Comparison of ENCODE assay signal across 7 mouse cellular contexts in genomic region chr8:70897021-70897680, GRCm38 (mm10). TPM values are rescaled to one million over a fixed set of nuclear protein-coding genes. Genes with fewer than 3 reads are reported as not detected.
DNase-seq lines count a peak whose midpoint lies in the region; ATAC-seq and TF ChIP-seq lines count a peak whose summit lies in the region.

Gene Rpl18a (minus strand): TSS chr8:70897412.

- H3K4me3 ChIP-seq in embryonic facial prominence, embryonic 10.5 days: peak within 1 kb of the TSS; percentile 88
- H3K4me3 ChIP-seq in intestine, postnatal 0 days (ENCODE audit: low read depth, low read length): peak within 1 kb of the TSS; percentile 89
- H3K4me3 ChIP-seq in midbrain, embryonic 12.5 days: peak within 1 kb of the TSS; percentile 88
- H3K4me3 ChIP-seq in small intestine, adult 2 months (ENCODE audit: low read depth, low read length): peak within 1 kb of the TSS; percentile 96

- ATAC-seq in intestine, postnatal 0 days: peak; percentile 99
- ATAC-seq in midbrain, embryonic 12.5 days (ENCODE audit: low FRiP score, low read depth): peak; percentile 98

- intact Hi-C loops in left cerebral cortex, postnatal 4 days (cut with DNase I): loop anchor here (10.0 kb wide), 1 partner anchor 468 kb away; the partner anchor contains the start of gene Use1

- H3K4me1 ChIP-seq in embryonic facial prominence, embryonic 10.5 days: peaks cover 39% of the 10 kb centered on the region
- H3K4me1 ChIP-seq in intestine, postnatal 0 days (replicated peaks; ENCODE audit: control insufficient read depth, insufficient read depth, low read length): no peaks in the 10 kb centered on the region
- H3K4me1 ChIP-seq in midbrain, embryonic 12.5 days: peaks cover 20% of the 10 kb centered on the region
- H3K4me1 ChIP-seq in small intestine, adult 2 months (ENCODE audit: control insufficient read depth, insufficient read depth, insufficient read length, low read length): peaks cover 13% of the 10 kb centered on the region

- H3K36me3 ChIP-seq in embryonic facial prominence, embryonic 10.5 days (replicated peaks): peaks cover 34% of the 10 kb centered on the region
- H3K36me3 ChIP-seq in intestine, postnatal 0 days (ENCODE audit: control insufficient read depth, insufficient read depth): peaks cover 22% of the 10 kb centered on the region
- peaks cover 27% of the 10 kb centered on the region for H3K36me3 ChIP-seq in midbrain, embryonic 12.5 days
- H3K36me3 ChIP-seq in small intestine, adult 2 months (ENCODE audit: control insufficient read depth, insufficient read depth, low read length): peaks cover 17% of the 10 kb centered on the region

- peak; percentile 88 for TF ChIP-seq POLR2A in small intestine, adult 2 months (IDR thresholded peaks at IDR 0.05; ENCODE audit: low read depth, low read length)

- H3K27me3 ChIP-seq in embryonic facial prominence, embryonic 10.5 days (replicated peaks; ENCODE audit: low read depth, poor library complexity, severe bottlenecking): peaks cover 32% of the 10 kb centered on the region
- H3K27me3 ChIP-seq in intestine, postnatal 0 days (replicated peaks; ENCODE audit: control insufficient read depth, insufficient read depth, low read length): peaks cover 11% of the 10 kb centered on the region; the same call in 1 of the 2 replicates
- H3K27me3 ChIP-seq in midbrain, embryonic 12.5 days: peaks cover 36% of the 10 kb centered on the region
- peaks cover 10% of the 10 kb centered on the region for H3K27me3 ChIP-seq in small intestine, adult 2 months (ENCODE audit: control insufficient read depth, insufficient read depth, low read length)

- peak; percentile 42 for TF ChIP-seq CTCF in intestine, postnatal 0 days (IDR thresholded peaks at IDR 0.05; ENCODE audit: low read depth)
- TF ChIP-seq CTCF in small intestine, adult 2 months (IDR thresholded peaks at IDR 0.05; ENCODE audit: extremely low read depth, insufficient read length, insufficient replicate concordance, low read depth, low read length): no peak

- H3K9ac ChIP-seq in intestine, postnatal 0 days (ENCODE audit: low read depth, low read length): peak within 1 kb of the TSS; percentile 92
- peak within 1 kb of the TSS; percentile 88 for H3K9ac ChIP-seq in midbrain, embryonic 12.5 days (replicated peaks)

- H3K9me3 ChIP-seq in embryonic facial prominence, embryonic 10.5 days: no peaks in the 10 kb centered on the region
- no peaks in the 10 kb centered on the region for H3K9me3 ChIP-seq in intestine, postnatal 0 days (ENCODE audit: control insufficient read depth)
- H3K9me3 ChIP-seq in midbrain, embryonic 12.5 days: no peaks in the 10 kb centered on the region

- under 1% methylated on average over 60 of the region's 60 CpGs for WGBS in embryonic facial prominence, embryonic 10.5 days
- WGBS in intestine, postnatal 0 days: under 1% methylated on average over 59 of the region's 60 CpGs
- WGBS in midbrain, embryonic 12.5 days: under 1% methylated on average over 57 of the region's 60 CpGs
- under 1% methylated on average over 60 of the region's 60 CpGs for WGBS in small intestine, adult 2 months

- H3K27ac ChIP-seq in embryonic facial prominence, embryonic 10.5 days (replicated peaks): peak within 1 kb of the TSS; percentile 98
- H3K27ac ChIP-seq in intestine, postnatal 0 days (ENCODE audit: low read depth, low read length): peak within 1 kb of the TSS; percentile 51
- peak within 1 kb of the TSS; percentile 56; the same call in 1 of the 2 replicates for H3K27ac ChIP-seq in midbrain, embryonic 12.5 days (replicated peaks)
- peak within 1 kb of the TSS; percentile 74 for H3K27ac ChIP-seq in small intestine, adult 2 months (ENCODE audit: insufficient read depth, low read depth, low read length)

- peak within 1 kb of the TSS; percentile 67 for H3K4me2 ChIP-seq in intestine, postnatal 0 days (replicated peaks; ENCODE audit: low read depth)
- peak within 1 kb of the TSS; percentile 95 for H3K4me2 ChIP-seq in midbrain, embryonic 12.5 days (replicated peaks)

- peak; percentile 94 for DNase-seq in adrenal gland, postnatal 10 days
- DNase-seq in embryonic facial prominence, embryonic 10.5 days (ENCODE audit: low spot score): peak; percentile 95
- DNase-seq in gonadal fat pad, adult 2 months (ENCODE audit: low read depth): peak; percentile 93
- DNase-seq in left cerebral cortex, postnatal 4 days: peak; percentile 95

RNA-seq across cellular contexts. Expression of gene Rpl18a, which starts in this region (rescaled TPM):
- total RNA-seq in adrenal gland, postnatal 10 days (2021): 1,000 to 10,000 TPM; 1,717 to 1,755 TPM
- polyA plus RNA-seq in embryonic facial prominence, embryonic 10.5 days (2016; fragmentation: Nextera tagmentation; extraction: Ambion mirVana): 3,888 and 3,901 TPM in 2 replicates
- 3,173 and 3,579 TPM in 2 replicates for polyA plus RNA-seq in gonadal fat pad, adult 2 months (2012; rRNA removed)
- polyA plus RNA-seq in intestine, postnatal 0 days (2015; fragmentation: Nextera tagmentation; extraction: Ambion mirVana): 2,933 and 2,947 TPM in 2 replicates
- 1,000 to 10,000 TPM in 1 of 2 experiments, 100 to 1,000 TPM in 1; 955 to 1,024 TPM for total RNA-seq in left cerebral cortex, postnatal 4 days (2021)
- polyA plus RNA-seq in midbrain, embryonic 12.5 days (2016; fragmentation: Nextera tagmentation; extraction: Ambion mirVana): 2,550 and 2,750 TPM in 2 replicates
- polyA plus RNA-seq in small intestine, adult 2 months (2012; rRNA removed): 2,725 and 5,728 TPM in 2 replicates

Comparison
In these comparisons a context has a peak if more than half of its experiments do, and no peak if none do; other contexts are left out.
1. Peak in every context shown above with its lines: DNase-seq, ATAC-seq, H3K4me3 ChIP-seq and H3K27ac ChIP-seq.